Mouse (Mus musculus) thymus, postnatal 4 days (tissue): ENCODE measurements around the gene Atp8a2.

Source experiments
- DNase-seq: peaks from one replicate; pipeline ENCODE4 v3.0.0; 2021

Atp8a2 gene

DNA sequence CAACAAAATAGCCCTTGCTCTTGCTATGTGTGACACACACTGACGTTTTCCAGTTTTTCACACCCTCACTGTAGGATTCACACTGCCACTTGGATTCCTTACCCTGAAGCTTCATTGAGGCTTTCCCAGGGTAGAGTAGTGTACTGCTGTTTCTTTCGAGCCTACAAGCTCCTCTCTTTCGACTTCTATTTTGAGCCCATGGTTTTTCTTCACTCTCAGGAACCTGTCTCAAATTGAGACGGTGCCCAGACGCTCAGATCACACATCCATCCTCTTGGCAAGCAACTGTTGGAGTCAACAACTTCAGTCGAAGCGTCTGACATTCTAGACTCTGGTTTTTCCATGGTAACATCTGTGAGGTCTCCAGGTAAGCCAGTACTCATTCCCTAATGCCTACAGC lies at the start of gene Atp8a2:
TSS of gene Atp8a2 (minus strand) at position 296 of the 400 bp plus-strand sequence.
- DNase-seq: no peak

DNA sequence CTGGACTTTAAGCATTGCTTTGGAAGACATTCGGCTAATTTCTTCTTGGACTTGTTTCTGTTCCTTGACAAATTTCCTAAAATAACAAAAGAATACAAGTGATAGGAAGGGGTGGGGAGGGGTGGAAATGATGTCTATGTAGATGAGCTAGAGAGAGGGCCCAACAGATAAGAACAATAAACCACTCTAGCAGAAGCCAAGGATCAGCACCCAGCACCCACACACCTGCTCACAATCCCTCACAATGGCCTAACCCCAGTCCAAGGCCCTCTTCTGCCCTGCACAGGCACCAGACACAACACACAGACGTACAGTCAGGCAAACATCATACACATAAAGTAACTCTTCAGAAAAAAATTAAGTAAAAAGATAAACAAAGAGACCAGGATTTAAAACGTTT lies 41.6 kb upstream of the Atp8a2 start:
- no peak for DNase-seq

DNA sequence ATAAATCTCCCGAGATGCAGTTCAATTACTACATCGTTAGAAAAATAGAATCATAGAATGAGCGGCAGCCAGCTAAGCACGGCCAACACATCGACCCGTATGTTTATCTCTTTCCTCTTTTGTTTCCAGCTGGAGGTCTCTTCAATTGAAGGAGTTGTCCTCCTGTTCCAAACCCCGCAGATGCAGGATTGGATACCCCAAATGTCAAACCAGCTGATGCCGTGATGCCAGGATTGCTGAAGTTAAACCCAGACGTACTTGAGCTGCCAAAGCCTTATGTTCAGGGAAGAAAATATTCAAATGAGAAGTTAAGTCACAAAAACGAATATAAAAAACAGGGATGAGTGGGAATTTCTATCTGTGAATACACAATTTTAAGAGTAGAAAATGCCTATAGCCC lies 22.9 kb upstream of the Atp8a2 start:
- DNase-seq: no peak

DNA sequence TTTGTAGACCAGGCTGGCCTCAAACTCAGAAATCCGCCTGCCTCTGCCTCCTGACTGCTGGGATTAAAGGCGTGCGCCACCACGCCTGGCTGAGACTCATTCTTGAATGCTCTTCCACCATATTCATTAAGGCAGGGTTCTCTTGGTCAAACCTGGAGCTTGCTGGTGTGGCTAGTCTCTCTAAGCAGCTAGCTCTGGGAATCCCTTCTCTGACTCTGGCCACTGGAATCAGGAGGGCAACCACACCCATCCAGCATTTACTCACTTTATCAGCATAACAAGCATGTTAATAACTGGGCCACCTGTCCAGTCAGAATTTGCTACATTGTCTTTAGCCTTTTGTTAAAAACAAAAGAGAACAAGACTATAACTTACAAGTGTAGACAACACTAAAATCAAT lies 20.6 kb upstream of the Atp8a2 start:
- no peak for DNase-seq

DNA sequence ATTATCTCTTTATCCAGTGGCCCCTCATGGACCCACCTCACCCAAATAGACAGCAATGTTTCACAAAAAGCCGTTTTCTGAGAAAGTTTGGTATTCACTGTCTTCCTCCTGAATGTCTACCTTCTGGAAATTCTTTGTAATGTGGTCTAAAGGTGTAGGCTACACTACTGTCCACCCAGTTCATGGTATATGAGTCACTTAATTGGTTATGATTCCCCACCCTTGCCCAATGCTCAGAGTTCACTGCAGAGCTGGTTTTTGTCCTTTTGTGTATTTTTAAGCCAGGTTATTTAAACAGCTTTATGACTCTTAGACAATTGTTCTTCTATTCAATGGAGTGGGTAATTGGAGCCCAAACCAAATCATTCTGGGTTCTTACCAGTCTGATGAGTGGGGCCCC lies 19.1 kb upstream of the Atp8a2 start:
- DNase-seq: no peak

DNA sequence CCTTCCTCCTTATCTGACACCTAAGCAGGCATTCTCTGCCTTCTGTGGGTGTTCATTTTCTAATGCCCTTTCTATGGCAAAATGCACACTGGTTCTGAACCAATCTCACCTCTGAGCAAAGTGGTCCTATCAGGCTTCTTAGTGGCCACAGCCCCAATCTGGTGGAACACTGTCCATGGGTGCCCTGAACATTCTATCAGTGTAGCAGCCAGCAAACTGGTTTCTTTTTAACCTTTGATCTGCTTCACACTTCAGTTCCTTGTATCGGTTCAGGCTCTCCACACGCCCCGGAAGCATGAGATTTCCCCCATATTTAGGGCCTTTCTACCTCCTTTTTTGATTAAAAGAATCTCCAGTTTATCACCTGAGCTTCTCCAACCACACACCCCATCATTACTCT lies 18.0 kb upstream of the Atp8a2 start:
- no peak for DNase-seq

DNA sequence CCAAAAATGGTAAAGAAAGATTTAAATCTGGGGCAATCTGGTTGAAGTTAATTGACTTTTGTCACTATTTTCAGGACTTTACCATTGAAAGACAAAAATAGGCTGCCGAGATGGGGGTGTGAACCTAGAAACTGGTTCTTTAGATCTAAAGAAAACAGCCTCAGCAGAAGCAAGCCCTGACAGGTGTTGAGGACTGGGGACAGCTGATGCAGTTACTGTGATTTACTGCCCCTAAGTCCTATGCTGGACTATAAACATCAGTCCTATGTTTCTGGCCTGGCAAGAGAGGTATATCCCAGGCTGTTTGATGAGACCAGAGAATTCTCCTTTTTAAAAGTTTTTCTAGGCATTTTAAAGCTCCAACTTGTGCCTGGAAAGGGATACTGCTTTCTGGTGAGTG lies 17.1 kb upstream of the Atp8a2 start:
- no peak for DNase-seq

DNA sequence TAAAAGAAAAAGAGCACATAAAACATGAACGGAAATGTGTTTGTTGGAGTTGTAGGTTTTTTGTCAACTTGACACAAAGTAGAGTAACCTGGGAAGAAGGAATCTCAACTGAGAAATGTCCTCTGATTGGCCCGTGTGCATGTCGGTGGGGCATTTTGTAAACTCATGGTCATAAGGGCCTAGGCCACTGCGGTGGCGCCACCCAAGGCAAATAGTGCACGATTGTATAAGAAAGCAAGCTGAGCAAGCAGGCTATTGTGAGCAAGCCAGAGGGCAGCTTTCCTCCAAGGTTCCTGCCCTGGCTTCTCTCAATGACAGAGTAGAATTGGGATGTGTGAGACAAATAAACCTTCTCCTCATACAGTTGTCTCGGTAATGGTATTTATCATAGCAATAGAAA lies 12.2 kb upstream of the Atp8a2 start:
- DNase-seq: no peak

DNA sequence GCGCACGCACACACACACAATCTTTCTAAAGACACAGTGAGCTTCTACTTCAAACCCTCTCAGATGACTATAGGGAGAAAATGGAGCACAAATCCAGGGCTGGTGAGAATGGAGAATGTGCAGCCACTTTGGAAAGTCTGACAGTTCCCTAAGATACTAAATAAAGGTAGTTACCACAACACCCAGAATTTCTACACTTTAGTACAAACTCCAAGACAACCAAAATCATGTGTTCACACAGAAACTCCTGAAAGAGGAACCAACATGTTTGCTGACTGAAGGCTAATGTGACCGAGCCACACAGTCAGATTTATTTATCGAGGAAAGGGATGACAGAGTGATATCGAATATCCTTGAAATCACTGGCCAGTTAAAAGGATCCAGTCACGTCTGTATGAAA lies 8.0 kb upstream of the Atp8a2 start:
- DNase-seq: no peak

DNA sequence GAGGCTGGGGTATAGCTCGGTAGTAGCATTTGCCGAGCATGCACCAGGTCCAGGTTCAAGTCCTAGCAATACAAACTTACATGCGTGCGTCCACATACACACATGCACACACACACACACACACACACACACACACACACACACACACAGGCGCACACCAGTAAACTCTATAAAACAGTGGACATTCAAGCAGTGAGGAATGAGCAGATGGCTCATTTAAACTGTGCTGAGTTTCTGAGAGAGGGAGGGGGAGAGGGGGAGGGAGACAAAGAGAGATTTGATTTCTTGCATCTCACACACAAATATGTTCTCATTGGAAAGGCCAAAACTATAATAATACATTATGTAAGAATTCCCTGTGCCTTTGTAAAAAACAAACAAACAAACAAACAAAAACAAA lies 980 bp downstream of the Atp8a2 start:
- no peak for DNase-seq

DNA sequence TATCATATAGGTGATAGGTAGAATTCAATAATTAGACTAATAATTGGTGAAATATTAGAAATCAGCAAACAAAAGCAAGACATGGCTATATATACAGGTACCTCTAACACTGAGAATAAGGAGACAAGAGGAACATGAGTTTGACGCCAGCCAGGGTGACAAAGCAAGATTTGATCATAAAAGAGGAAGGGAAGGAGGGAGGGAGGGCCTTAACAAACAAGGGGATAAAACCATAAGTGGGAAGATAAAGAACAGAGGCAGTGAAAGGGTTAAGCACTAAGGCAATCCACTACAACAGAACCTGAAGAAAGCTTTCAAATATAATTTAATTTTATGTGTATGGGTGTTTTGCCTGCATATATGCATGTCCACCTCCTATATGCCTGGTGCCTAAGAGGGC lies 2.4 kb downstream of the Atp8a2 start:
- no peak for DNase-seq

DNA sequence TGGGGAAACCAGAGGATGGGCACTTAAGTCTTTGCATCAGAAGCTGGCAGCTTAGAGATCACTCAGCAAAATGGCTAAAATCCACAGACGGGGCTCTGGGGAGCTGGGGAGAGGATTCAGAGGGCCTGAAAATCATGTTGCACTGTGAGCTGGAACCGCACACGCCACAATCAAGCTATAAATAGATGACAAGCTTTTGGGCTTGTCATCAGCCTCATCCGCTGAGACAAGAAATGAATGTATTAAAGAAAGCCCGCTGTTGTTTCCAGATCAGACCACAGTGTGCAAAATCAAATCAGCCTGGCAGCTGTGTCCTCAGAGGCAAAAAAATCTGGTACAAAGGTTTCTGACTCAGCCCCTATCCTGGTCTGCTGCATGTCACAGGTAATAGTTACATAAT lies 7.2 kb downstream of the Atp8a2 start:
- DNase-seq: no peak

DNA sequence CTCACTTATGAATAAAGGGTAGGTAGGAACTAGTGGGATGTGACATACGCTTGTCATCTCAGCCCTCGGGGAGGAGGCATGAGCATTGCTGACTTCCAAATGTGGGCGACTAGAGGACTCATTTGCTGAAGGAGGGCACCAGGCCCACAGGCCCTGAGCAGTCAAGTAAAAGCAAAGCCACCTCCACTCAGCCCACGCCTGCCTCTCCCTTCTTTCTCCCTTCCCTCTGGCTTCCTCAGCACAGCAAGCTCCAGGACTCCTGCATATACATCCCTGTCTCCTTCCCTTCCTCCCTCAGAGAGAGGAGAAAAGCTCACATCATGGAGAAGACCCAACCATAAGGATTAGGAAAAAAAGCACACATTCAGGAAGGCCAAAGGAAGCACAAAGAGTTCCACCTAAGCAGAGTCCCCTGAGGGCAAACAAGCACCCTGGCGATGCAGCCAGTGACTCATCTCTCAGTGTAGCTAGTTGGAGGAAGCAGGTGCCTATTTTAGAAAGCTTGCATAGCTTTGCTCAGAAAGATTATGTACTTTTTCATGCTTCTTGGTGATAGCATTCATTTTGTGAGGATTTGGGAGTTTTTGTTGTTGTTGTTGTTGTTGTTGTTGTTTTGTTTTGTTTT lies 8.7 kb downstream of the Atp8a2 start:
- DNase-seq: no peak

DNA sequence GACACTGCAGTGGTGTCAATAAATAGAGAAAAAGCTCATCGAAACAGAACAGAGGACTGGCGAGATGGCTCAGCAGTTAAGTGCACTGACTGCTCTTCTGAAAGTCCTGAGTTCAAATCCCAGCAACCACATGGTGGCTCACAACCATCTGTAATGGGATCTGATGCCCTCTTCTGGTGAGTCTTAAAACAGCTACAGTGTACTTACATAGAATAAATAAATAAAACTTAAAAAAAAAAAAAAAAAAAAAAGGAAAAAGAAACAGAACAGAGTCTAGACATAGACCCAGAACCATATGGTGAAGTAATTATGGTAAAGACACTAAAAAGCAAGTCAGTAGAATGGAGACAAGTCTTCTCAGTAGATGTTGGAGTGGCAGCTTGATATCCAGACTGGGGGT lies 15.7 kb downstream of the Atp8a2 start:
- DNase-seq: no peak

DNA sequence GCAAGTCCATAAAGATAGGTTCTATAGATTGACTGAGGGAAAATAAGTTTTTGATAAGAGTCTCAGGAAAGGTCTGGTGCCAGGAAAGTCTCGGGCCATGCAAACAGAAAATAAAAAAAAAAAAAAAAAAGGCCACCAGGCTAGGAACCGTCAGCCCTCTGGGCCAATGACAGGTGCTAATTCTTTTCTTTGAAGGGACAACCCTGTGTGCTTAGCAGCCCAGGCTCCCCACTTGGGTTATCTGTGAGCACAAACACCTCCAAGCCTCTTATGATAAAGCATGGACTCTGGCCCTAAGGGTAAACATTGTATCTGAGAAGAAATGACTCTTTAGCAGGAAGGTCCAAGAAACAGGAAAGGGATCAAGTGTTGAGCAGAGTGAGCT lies 18.4 kb downstream of the Atp8a2 start:
- DNase-seq: no peak

DNA sequence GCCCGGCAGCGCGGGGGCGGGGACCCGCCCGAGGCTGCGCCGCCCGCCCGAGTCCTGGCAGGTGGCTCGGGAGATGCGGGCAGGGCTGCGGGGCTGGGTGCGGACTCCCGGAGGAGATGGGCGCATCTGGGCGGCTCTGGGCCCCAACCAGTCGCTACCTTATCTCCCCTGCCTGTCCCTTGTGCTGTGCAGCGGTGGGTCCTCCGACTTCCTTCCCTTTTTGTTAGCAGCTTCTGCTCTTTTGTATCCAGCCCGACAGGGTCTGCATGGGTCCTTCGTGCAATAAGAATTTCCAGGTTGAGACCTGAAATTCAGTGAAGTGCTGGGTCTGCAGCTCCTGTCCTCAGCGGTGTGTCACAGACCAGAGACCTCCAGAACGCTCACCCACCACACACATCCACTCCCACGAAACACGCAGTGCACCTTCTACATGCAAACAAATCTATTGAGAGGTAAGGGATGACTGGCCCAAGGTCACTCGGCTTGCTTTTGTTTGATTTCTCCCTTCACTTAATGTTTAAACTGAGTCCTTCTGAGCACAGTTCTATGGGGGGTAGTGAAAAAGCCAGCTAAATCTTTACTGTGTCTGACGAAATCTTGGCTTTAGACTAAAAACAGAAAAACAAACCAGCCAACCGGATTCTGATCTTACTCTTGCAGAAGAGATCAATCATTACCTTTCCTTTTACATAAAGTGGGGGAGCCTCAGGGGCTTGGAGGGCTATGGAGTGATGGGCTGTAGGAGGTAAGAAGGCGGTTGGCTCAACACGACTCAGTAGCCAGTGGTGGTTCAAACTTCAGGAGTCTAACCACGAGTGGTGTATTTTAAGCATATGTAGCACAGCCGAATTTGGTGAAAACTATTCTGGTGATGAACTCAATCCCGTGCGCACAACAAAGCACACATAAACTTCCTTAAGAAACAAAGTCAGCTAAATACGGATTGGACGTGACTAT lies 19.1 kb downstream of the Atp8a2 start:
- DNase-seq: peak; percentile 42

DNA sequence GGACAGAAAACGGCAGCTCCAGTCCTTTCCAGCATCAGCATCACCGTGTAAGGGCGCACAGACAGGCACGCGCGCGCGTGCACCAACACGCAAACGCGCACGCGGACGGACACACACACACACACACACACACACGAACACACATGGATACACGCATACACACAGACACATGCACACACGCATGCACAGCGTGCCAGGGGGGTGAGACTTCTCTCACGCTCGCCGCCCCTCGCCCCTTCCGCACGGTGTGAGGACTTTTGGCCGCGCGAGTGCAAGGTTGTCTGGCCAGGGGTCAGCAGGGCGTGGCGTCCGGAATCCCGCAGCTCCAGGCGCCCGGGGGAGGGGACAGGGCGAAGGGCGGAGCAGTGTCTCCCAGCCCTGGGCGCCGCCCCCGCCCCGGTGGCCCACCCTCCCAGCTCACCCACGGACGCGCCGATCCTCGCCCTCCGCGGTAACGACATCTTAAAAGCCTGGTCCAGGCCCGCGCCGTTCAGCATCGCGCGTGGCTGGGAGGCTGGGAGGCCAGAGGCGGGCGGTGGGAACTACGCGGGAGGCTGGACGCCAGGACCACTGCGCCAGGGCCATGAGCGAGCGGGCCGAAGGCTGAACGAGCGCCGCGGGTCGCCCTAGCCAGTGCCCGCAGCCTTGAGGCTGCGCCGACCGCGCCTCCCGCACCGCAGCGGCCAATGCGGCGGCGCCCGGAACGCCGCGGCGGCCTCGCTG lies 19.9 kb downstream of the Atp8a2 start:
- peak; percentile 27 for DNase-seq

DNA sequence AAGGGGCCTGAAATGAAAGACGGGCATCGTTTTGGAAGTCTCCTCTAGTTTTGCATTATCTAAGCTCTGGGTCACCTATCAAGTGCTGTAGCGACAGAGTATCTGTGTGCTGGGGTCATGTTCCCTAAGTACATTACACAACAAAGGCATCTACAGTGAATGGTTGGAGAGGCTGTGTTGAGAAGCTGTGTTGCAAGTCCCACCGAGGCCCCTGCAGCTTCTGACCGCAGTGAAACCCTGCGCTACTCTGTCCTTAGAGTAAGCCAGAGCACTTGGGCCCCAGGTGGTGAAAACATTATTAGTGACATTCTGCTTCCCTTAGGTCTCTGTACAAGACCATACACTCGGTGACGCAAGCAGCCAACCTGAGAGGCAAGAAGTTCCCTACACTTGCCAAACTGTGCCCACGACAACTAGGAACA lies 20.5 kb downstream of the Atp8a2 start:
- DNase-seq: no peak

DNA sequence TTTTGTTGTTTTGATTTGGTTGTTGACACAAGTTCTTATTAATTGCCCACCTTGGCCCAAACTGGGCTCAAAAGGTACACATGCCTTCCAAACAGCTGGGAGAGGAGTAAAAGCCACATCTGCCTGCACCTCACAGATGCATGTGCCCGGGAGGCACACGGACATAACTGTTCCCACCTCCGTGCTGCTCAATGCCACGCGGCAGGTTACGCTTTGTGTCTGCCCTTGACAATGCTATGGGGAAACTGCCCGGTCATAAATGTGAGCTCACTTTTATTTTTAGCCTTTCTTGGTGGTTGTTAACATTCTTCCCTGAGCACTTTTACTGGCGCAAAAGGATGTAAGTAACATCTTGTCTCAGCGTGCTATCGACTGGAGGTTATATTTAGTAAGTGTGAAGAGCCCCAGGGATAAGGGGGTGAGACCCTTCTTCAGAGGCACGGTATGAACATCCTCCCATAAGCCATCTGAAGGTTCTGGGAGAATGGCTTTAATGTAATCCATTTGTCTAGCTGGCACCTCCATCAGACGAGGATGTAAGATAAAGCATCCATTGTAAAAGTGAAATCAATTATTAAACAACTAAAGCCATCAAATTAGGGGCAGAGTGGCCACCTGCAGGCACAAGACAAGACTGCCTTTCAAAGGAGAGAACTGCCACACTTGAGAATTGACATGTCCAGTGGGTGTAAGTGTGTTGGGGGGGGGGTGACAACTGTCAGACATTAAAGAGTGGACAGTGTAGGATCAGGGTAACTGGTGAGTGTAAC lies 24.5 kb downstream of the Atp8a2 start:
- no peak for DNase-seq

DNA sequence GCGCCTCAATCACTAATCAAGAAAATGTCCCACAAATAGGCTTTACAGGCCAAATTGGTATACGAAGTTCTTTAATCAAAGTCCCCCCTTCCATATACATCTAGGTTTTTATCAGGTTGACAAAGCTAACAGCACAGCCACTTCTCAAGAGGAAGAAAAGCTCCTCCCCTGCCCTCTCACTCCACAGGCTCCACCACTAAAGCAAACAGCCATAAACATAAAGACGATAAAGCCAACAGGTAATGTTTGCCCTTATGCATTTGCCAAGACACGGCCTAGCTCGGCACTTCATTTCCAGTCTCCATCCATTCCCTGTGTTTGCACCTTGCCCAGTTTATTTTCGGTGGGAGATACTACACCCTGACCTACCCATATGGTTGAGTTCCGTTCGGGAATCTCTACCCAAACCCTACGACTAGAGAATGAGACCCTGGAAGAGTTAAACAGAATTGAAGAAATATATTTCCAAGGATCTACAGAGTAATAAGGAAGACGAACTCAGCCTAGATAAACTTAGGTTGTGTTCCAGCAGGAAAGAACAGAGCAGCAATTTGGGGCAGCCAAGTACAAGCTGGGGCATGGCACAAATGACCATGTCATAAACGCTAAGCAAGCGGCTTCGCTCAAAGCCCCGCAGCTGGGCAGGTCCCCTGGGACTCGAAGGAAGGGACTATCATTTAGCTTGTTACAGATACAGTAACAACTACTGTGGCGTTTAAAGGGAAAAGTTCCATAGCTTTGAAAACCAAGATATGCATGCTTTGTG lies 26.0 kb downstream of the Atp8a2 start:
- no peak for DNase-seq

DNA sequence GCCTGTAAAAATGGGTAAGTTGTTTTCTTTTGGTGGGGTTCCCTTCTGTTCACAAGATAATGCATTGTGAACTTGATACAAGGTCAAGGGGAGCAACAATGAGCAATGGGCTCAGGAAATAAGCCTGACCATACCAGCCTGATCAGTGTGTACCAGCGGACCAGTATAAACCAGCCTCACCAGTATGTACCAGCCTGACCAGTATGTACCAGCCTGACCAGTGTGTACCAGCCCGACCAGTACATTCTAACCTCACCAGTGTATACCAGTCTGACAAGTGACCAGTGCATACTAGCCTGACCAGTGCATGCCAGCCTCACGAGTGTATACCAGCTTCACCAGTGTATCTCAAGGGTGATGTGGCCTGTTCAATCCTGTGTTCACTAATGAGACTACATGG lies 33.6 kb downstream of the Atp8a2 start:
- no peak for DNase-seq

DNA sequence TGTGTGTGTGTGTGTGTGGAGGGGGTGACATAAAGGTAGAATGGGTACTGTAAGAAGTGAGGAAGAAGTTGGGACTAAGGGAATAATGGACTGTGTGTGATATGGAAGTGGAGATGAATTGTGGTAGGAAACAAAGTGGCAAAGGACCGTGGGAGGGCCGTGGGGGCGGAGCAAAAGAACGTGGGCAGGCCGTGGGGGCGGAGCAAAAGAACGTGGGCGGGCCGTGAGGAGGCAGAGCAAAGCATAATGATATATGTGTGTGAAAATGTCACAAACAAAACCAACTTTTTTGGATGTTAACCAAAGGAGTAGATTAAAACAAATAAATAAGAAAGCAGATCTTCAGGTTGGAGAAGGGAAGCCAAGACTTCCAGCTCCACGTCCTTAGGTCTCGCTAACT lies 44.6 kb downstream of the Atp8a2 start:
- peak; percentile 32 for DNase-seq
